Mouse (Mus musculus): Measurements from ENCODE around the gene D030056L22Rik.

- TF ChIP-seq POLR2A (IDR thresholded peaks at IDR 0.05; ENCODE audit: borderline replicate concordance, extremely low read depth, insufficient read depth, insufficient read length, poor library complexity, severe bottlenecking) (no peak), CTCF (IDR thresholded peaks at IDR 0.05; ENCODE audit: borderline replicate concordance, extremely low read depth, insufficient read depth, insufficient read length) (no peak)
Observed at GRCm38 (mm10) chr19:18695116-18695515, 17.9 kb upstream of the D030056L22Rik start.

Data from brain, embryonic 14.5 days (tissue).